Mouse (Mus musculus) cortical plate, adult 2 months (tissue): ENCODE results near the gene Cacnb3. TPM values are rescaled to one million over a fixed set of nuclear protein-coding genes. Genes with fewer than 3 reads are reported as not detected.
A peak's percentile ranks its signal among the peaks of the same experiment; 100 is the strongest.

Experiments
- H3K27ac ChIP-seq: fragments of 200-500 bp; 2 replicates; pipeline ENCODE4 v1.5.1; 2012; ENCODE audit warnings: low read length, control low read depth, inconsistent platforms; ENCODE audit not compliant: insufficient read depth
- H3K4me1 ChIP-seq: fragments of 200-500 bp; 2 replicates; pipeline ENCODE4 v1.6.1; 2011; ENCODE audit warnings: low read length; ENCODE audit not compliant: control insufficient read depth, insufficient read depth
- H3K4me3 ChIP-seq: fragments of 200-500 bp; 2 replicates; pipeline ENCODE4 v1.5.1; 2011; ENCODE audit warnings: mild to moderate bottlenecking, low read length, control low read depth; ENCODE audit not compliant: insufficient read depth
- CTCF ChIP-seq: fragments of 200-500 bp; IDR thresholded peaks from 2 replicates; pipeline ENCODE4 v1.5.1; 2011; ENCODE audit warnings: mild to moderate bottlenecking, control low read depth, low read length; ENCODE audit not compliant: insufficient read depth; ENCODE audit errors: extremely low read depth
- POLR2A ChIP-seq: fragments of 200-500 bp; IDR thresholded peaks from 2 replicates; pipeline ENCODE4 v1.6.1; 2011; ENCODE audit warnings: mild to moderate bottlenecking, low read length, control low read depth; ENCODE audit not compliant: insufficient read depth; ENCODE audit errors: extremely low read depth
- polyA plus RNA-seq: library from polyadenylated mRNA; depleted of rRNA; stranded (reverse); fragments of >200 nt; gene quantifications from 2 replicates; pipeline ENCODE4 v1.2.3, GENCODE M21; 2012

The Cacnb3 gene
- polyA plus RNA-seq, 1 experiment = 339 TPM

DNA sequence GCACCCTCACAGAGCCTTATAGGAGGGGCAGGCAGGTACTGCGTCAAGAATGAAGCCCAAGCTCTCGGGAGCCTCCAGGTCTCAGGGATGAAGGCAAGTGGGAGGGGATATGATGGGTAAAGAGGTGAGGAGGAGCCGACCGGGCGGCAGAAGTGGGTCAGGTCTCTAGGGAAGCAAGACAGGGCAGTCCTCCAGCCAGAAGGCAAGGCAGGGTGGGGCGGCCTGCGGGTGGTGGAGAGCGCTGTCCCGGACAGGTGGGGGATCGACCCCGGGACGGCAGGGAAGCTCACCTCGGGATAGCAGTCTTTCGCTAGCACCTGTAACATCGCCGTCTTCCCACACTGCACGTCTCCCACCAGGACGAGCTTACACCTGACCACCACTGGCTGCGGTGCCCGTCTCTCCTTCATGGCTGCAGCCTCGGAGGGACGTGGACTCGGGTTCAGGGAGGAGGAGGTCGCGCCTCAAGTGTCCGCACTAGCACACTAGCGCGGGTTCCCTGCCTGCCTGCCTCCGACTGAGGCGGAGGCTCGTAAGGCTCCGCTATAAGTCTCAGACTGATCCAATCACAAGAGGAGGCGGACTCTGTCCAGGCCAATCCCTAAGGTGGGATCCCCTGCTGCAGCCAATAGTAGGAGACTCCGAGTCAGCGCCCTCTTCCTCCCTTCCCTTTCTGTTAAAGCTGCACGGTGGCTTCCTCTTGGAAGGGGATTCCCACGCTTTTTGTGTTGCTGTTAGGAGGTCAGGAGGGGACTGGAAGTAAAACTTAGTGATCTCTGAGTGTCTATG, 46.5 kb downstream of the Cacnb3 start, which contains the start of gene Rnd1:
TSS of gene Rnd1 (minus strand) at position 522 of the 789 bp plus-strand sequence.
- H3K27ac ChIP-seq = no peak within 1 kb of the TSS
- peaks cover 7% of the 10 kb centered on the region for H3K4me1 ChIP-seq
- no peak for TF ChIP-seq CTCF
- peak; percentile 100 for TF ChIP-seq POLR2A
- peak within 1 kb of the TSS; percentile 72 for H3K4me3 ChIP-seq

DNA sequence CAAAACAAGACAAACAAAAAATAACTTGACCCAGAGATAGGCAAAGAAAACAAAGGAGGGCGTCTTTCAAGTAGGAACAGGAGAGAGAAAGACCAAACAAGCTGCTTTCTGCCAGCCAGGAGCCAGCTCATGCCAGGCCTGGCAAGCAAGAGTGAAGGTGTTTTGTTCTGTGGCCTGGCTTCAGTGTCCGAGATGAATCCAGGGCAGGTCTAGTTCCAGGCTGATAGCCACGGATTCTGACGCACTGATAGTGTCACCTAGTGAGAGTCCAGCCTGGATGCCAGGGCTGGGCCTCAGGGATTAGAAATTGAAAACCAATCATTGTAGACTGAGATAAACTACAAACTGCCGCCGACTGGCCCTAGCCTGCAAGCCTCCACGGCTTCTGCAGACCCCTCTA, 47.3 kb downstream of the Cacnb3 start:
- TF ChIP-seq CTCF = no peak
- TF ChIP-seq POLR2A = no peak
- Histone ChIP-seq H3K27ac (no peak overlapping the region), H3K4me1 (peaks cover 7% of the 10 kb centered on the region; the same call in 1 of the 2 replicates), H3K4me3 (no peak overlapping the region)

DNA sequence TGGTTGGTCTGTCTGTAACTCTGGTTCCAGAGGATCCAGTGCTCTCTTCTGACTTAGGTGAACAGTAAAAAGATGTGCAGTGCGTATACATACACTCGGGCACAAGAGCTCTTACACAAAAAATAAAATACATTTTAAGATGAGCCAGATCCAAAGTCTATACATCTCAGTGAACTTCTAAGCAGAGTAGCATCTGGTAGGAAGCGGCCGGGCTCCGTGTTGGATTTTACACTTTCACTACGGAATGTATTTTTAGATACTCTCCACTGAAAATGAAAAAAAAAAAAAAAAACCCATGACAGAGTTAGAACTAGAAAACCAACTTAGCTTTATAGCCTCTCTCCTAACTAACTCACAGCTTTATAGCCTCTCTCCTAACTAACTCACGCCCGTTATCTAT, 50.0 kb downstream of the Cacnb3 start:
- no peak overlapping the region for H3K27ac ChIP-seq
- no peak for TF ChIP-seq POLR2A
- no peak for TF ChIP-seq CTCF
- H3K4me1 ChIP-seq = peaks cover 3% of the 10 kb centered on the region; the same call in 1 of the 2 replicates
- H3K4me3 ChIP-seq = no peak overlapping the region

DNA sequence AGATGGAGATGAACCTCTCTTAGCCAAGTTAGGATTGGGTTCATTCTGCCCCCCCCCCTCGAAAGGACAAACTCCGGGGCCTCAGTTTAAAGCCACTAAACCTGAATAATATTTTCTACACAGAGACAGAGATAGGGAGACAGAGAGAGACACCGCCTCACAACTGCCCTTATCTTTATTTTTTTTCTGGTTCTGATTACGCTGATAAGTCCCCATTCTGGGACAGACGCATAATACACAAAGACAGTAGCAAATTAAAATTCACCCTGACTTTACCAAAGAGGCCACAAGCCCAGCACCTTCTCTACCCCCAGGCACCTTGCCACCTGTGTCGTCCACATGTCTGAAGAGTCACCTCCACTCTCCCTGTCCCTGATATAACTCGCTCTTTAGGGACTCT, 51.0 kb downstream of the Cacnb3 start:
- no peak overlapping the region for H3K27ac ChIP-seq
- no peak for TF ChIP-seq CTCF
- no peak for TF ChIP-seq POLR2A
- no peak overlapping the region for H3K4me3 ChIP-seq
- peaks cover 3% of the 10 kb centered on the region; the same call in 1 of the 2 replicates for H3K4me1 ChIP-seq

DNA sequence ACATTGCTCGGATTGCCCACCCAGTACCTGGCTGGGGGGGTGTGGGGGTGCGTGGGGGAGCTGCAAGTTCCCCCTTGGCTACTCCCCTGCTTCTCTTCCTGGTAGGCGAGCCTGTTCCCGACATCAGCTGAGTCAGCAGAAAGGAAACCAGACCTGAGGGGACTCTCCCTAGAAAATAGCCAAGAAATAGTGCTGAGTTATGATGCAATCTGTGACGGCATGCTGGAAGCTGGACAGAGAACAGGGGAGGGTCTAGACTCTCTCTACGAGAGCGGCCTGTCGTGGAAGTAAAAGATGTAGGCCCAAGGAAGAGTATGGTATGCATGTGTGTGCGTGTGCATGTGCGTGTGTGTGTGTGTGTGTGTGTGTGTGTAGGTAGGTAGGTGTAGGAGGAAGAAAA, 52.5 kb downstream of the Cacnb3 start:
- no peak overlapping the region for H3K27ac ChIP-seq
- no peak for TF ChIP-seq CTCF
- H3K4me3 ChIP-seq = no peak overlapping the region
- H3K4me1 ChIP-seq = peaks cover 3% of the 10 kb centered on the region; the same call in 1 of the 2 replicates

DNA sequence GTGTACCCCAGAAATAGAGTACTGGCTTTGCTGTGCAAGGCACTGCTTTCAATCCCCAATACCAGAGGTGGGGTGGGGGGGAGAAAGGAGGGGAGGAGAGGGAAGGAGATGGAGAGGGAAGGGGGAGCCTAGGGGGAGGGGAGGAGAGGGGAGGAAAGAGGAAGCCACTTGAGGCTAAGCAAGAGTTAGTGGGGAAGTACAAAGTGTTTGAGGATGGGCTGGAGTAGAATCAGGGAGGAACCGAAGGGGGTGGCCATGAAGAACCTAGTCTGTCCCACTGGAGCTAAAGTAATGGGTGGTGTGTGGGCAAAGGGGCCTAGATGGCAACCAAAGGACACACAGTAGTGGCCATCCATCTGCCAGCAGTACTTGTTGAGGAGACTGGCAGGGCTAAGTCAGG, 53.1 kb downstream of the Cacnb3 start:
- no peak overlapping the region for H3K27ac ChIP-seq
- H3K4me3 ChIP-seq = no peak overlapping the region
- TF ChIP-seq CTCF (no peak), POLR2A (no peak)
- H3K4me1 ChIP-seq = peaks cover 3% of the 10 kb centered on the region; the same call in 1 of the 2 replicates

GRCm38 (mm10) chr15:98685926-98686325, 55.3 kb downstream of the Cacnb3 start:
- no peak overlapping the region for H3K27ac ChIP-seq
- no peak for TF ChIP-seq CTCF
- TF ChIP-seq POLR2A = no peak
- H3K4me1 ChIP-seq = peaks cover 3% of the 10 kb centered on the region

DNA sequence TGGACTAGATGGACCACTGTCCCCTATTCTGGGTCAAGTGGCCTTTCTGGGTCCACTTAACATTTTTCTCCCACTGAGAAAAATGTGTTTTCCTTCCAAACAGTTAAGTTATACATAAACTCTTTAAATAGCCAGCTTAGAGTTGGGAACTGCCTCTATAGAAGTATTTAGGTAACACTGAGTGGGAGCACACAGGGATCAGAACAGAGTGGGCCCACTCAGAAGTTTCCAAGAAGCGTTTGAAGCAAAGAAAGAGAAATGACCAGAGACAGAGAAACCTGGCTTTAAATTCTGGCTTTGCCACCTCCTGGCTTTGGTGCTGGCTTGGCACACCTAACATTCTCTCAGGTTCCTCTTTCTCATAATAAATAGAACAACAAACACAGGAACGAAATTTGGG, 59.0 kb downstream of the Cacnb3 start:
- Histone ChIP-seq H3K27ac (0 out of 2 replicates have a peak overlapping the region, but pooled peaks have one; percentile 14), H3K4me1 (peaks cover 4% of the 10 kb centered on the region), H3K4me3 (no peak overlapping the region)
- TF ChIP-seq CTCF (no peak), POLR2A (no peak)

More at GRCm38 (mm10) chr15:98685926-98686325, 55.3 kb downstream of the Cacnb3 start:
- no peak overlapping the region for H3K4me3 ChIP-seq

DNA sequence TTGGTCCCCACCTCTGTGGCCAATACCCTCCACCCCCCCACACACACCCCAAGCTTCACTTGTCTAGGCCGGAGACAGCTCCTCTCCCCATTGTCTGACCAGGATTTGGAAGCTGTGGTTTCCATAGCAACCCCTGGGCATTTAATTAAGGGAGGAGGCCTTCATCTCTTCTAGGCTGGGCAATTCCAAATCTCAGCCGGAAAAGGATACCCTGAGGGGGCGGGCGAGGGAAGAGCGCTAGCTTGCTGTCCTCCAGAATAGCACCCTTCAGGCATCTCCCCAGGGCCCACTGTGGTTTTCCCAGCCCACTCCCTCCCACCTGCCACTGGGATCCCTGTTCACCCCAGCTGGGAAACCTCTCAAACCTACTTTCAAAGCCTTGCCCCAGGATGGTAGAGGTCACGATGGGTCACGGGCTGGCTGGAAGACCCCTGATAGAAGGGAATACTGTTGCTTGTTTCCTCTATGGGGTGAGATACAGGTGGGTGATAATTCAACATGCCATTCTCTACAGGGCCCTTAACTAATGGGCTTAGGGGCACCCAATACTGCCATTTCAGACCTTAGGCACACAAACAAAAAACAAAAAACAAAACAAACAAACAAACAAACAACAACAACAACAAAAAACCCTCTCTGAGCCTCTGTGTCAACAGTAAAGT, 61.0 kb downstream of the Cacnb3 start:
- Histone ChIP-seq H3K4me1 (peaks cover 4% of the 10 kb centered on the region), H3K4me3 (no peak overlapping the region), H3K27ac (peak overlapping the region; percentile 39; the same call in 1 of the 2 replicates)
- no peak for TF ChIP-seq CTCF
- no peak for TF ChIP-seq POLR2A
